Mouse (Mus musculus) neural tube, embryonic 13.5 days (tissue): ENCODE results near the gene Lipt2. TPM values are rescaled to one million over a fixed set of nuclear protein-coding genes. Genes with fewer than 3 reads are reported as not detected.
A peak's percentile ranks its signal among the peaks of the same experiment; 100 is the strongest.

Experiments used
- ATAC-seq: fragments of 200-750 bp; cut with Nextera tagmentation; 2 replicates; pipeline ENCODE4 v1.8.0; 2017; ENCODE audit warnings: low read depth, mild to moderate bottlenecking, moderate TSS enrichment, moderate library complexity
- H3K27ac ChIP-seq: fragments of 300-500 bp; sonication (generic); replicated peaks from 2 replicates; pipeline ENCODE4 v1.5.1; 2015; ENCODE audit warnings: moderate library complexity, mild to moderate bottlenecking, inconsistent platforms
- H3K27me3 ChIP-seq: fragments of 300-500 bp; sonication (generic); 2 replicates; pipeline ENCODE4 v1.6.1; 2015; ENCODE audit warnings: mild to moderate bottlenecking, inconsistent platforms
- H3K36me3 ChIP-seq: fragments of 300-500 bp; sonication (generic); 2 replicates; pipeline ENCODE4 v1.6.1; 2015; ENCODE audit warnings: mild to moderate bottlenecking, inconsistent platforms
- H3K4me1 ChIP-seq: fragments of 300-500 bp; sonication (generic); replicated peaks from 2 replicates; pipeline ENCODE4 v1.6.1; 2015; ENCODE audit warnings: inconsistent platforms
- H3K4me2 ChIP-seq: fragments of 300-500 bp; sonication (generic); 2 replicates; pipeline ENCODE4 v1.6.1; 2015; ENCODE audit warnings: inconsistent platforms, mild to moderate bottlenecking, moderate library complexity
- H3K4me3 ChIP-seq: fragments of 300-500 bp; sonication (generic); 2 replicates; pipeline ENCODE4 v1.5.1; 2015; ENCODE audit warnings: mild to moderate bottlenecking, inconsistent platforms
- H3K9ac ChIP-seq: fragments of 300-500 bp; sonication (generic); 2 replicates; pipeline ENCODE4 v1.6.1; 2015; ENCODE audit warnings: moderate library complexity, mild to moderate bottlenecking, inconsistent platforms
- H3K9me3 ChIP-seq: fragments of 300-500 bp; sonication (generic); 2 replicates; pipeline ENCODE4 v1.6.1; 2016; ENCODE audit warnings: inconsistent platforms
- WGBS: fragments of 180-500 bp; shearing (Covaris S2); methylation state at CpG from one replicate; pipeline ENCODE4 v1.1.7; 2015; 5-methylcytosine and 5-hydroxymethylcytosine counted together
- polyA plus RNA-seq: library from polyadenylated mRNA; unstranded; fragments of >200 nt; fragmentation: Nextera tagmentation; extraction: Ambion mirVana; gene quantifications from 2 replicates; pipeline ENCODE4 v1.2.1, GENCODE M21; 2015

The Lipt2 gene
- polyA plus RNA-seq, result 16.9 and 19.5 TPM in 2 replicates

- Histone ChIP-seq H3K27ac (peak within 1 kb of the TSS; percentile 92), H3K4me1 (peaks cover 8% of the 10 kb centered on the region), H3K4me2 (peak within 1 kb of the TSS; percentile 75), H3K9ac (peak within 1 kb of the TSS; percentile 86), H3K27me3 (peaks cover 7% of the 10 kb centered on the region), H3K9me3 (no peaks in the 10 kb centered on the region), H3K4me3 (peak within 1 kb of the TSS; percentile 84), H3K36me3 (no peaks in the 10 kb centered on the region)
- ATAC-seq, result peak; percentile 98
- under 1% methylated on average over 78 of the region's 78 CpGs for WGBS
Measured at GRCm38 (mm10) chr7:100159105-100159841, at the start of gene Lipt2. TSS of gene Lipt2 (plus strand) at chr7:100159277.

DNA sequence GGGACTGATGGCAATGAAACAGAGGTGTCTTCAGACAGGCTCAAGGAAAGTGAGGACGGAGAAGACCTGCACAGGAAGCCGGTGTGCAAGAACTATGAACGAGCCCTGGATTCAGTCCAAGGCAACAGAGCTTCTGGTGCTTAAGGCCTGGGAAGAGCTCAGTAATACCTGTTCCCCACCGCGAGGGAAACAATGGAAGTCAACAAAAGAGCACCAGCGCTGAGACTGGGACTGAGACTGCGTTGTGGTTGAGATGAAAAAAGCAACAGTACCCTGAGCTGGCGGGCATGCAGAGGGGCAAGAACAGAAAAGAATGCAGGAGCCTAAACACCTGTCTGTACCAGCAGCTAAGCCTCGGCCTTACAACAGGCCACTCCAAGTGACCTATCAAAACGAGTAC is 47.6 kb upstream of the Lipt2 start:
- no peak overlapping the region for H3K4me2 ChIP-seq
- peaks cover 51% of the 10 kb centered on the region for H3K36me3 ChIP-seq
- WGBS, result 83% methylated on average over 10 of the region's 10 CpGs

GRCm38 (mm10) chr7:100113821-100114220 is 45.3 kb upstream of the Lipt2 start:
- H3K36me3 ChIP-seq, result peaks cover 62% of the 10 kb centered on the region

More for the DNA sequence above, 47.6 kb upstream of the Lipt2 start:
- no peaks in the 10 kb centered on the region for H3K27me3 ChIP-seq
- no peak overlapping the region for H3K9ac ChIP-seq
- no peaks in the 10 kb centered on the region for H3K9me3 ChIP-seq
- H3K4me1 ChIP-seq, result no peaks in the 10 kb centered on the region
- no peak for ATAC-seq
- no peak overlapping the region for H3K4me3 ChIP-seq
- no peak overlapping the region for H3K27ac ChIP-seq

DNA sequence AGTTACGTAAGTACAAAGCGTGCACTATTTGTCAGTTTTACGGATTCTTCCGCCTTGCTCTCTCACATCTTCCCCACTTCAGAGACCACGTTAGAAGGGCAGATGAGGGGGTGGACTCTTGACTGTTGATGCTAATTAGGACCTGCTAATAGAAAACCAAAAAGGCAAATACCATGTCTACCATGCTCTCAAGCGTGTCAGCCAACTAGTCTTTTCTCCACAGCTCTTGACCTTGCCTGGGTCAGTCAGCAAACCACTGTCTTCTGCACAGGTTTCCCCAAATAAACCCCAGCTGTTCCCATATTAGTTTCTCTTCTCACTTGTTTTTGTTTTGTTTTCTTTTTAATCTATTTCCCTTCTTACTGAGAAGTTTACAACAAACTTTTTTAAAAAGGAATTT is 44.8 kb upstream of the Lipt2 start:
- no peak overlapping the region for H3K4me3 ChIP-seq
- H3K36me3 ChIP-seq, result peaks cover 58% of the 10 kb centered on the region
- no peak overlapping the region for H3K27ac ChIP-seq
- no peaks in the 10 kb centered on the region for H3K4me1 ChIP-seq
- H3K9me3 ChIP-seq, result no peaks in the 10 kb centered on the region
- no peaks in the 10 kb centered on the region for H3K27me3 ChIP-seq
- ATAC-seq, result no peak
- no peak overlapping the region for H3K4me2 ChIP-seq
- H3K9ac ChIP-seq, result no peak overlapping the region
- 91% methylated on average over 6 of the region's 6 CpGs for WGBS

More at GRCm38 (mm10) chr7:100113821-100114220, 45.3 kb upstream of the Lipt2 start:
- Histone ChIP-seq H3K4me1 (no peaks in the 10 kb centered on the region), H3K4me2 (no peak overlapping the region), H3K27me3 (no peaks in the 10 kb centered on the region), H3K27ac (no peak overlapping the region), H3K9me3 (no peaks in the 10 kb centered on the region), H3K9ac (no peak overlapping the region), H3K4me3 (no peak overlapping the region)
- ATAC-seq, result no peak
- WGBS, result 90% methylated on average over 7 of the region's 7 CpGs

DNA sequence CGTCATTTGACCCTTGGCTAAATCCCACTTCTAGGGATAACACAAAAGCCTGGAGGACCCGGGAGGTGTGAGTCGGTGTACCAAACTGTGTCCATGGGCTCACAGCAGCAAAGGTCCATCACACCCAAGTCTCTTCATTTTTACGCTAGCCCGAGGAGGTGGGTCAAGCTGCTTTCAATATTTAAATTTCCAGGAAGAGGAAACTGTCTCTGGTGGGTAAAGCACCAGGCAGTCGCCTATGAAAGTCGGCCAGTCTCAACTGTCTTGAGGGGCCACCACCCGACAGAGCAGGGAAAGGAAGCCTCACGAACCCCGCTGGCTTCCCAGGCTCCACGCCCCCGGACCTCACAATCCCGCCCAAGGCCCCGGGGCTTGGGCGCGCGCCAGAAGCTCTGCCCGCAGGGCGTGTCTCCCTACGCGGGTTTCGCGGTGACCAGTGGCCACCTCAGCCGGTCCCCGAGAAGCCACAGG is 38.3 kb upstream of the Lipt2 start:
- H3K9me3 ChIP-seq, result no peaks in the 10 kb centered on the region
- H3K27ac ChIP-seq, result peak overlapping the region; percentile 85
- H3K4me3 ChIP-seq, result peak overlapping the region; percentile 95
- WGBS, result 0% methylated on average over 25 of the region's 25 CpGs
- H3K27me3 ChIP-seq, result no peaks in the 10 kb centered on the region
- peaks cover 24% of the 10 kb centered on the region for H3K36me3 ChIP-seq
- peaks cover 20% of the 10 kb centered on the region for H3K4me1 ChIP-seq
- H3K4me2 ChIP-seq, result peak overlapping the region; percentile 71
- H3K9ac ChIP-seq, result peak overlapping the region; percentile 87
- ATAC-seq, result peak; percentile 72

GRCm38 (mm10) chr7:100121376-100121789 is 37.7 kb upstream of the Lipt2 start, which contains the start of gene Pold3:
TSS of gene Pold3 (minus strand) at chr7:100121565.
- peak; percentile 96 for ATAC-seq
- Histone ChIP-seq H3K36me3 (peaks cover 23% of the 10 kb centered on the region), H3K9ac (peak within 1 kb of the TSS; percentile 87), H3K27ac (peak within 1 kb of the TSS; percentile 85), H3K27me3 (no peaks in the 10 kb centered on the region), H3K4me3 (peak within 1 kb of the TSS; percentile 95), H3K4me2 (peak within 1 kb of the TSS; percentile 71), H3K9me3 (no peaks in the 10 kb centered on the region), H3K4me1 (peaks cover 20% of the 10 kb centered on the region)
- under 1% methylated on average over 32 of the region's 33 CpGs for WGBS

DNA sequence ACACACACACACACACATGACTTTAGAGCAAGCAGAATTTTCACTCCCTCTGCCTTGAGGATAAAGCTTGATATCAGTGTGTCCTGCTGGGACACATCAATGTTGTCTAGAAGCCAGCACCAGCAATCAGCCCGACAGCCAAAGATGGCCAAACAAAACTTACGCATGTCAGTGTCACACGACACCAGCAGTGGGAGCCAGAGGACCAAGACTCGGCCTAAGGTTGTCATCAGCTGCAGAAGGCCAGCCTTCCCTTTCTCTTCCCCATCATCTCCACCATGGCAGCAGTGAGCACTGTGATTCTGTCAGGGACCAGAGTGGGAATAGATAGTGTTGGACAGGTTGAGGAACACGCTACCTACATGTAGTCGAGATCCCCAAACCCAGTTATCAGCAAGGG is 35.6 kb upstream of the Lipt2 start:
- H3K4me2 ChIP-seq, result no peak overlapping the region
- H3K4me3 ChIP-seq, result no peak overlapping the region
- 0 out of 2 replicates have a peak, but pooled peaks cover 2% of the 10 kb centered on the region for H3K36me3 ChIP-seq
- H3K27ac ChIP-seq, result no peak overlapping the region
- no peaks in the 10 kb centered on the region for H3K9me3 ChIP-seq
- H3K4me1 ChIP-seq, result peaks cover 20% of the 10 kb centered on the region
- no peak for ATAC-seq
- no peak overlapping the region for H3K9ac ChIP-seq
- no peaks in the 10 kb centered on the region for H3K27me3 ChIP-seq
- 59% methylated on average over 6 of the region's 6 CpGs for WGBS

- 74% methylated on average over 2 of the region's 2 CpGs for WGBS
- Histone ChIP-seq H3K27me3 (no peaks in the 10 kb centered on the region), H3K36me3 (no peaks in the 10 kb centered on the region), H3K27ac (no peak overlapping the region), H3K9me3 (no peaks in the 10 kb centered on the region), H3K4me2 (no peak overlapping the region), H3K4me1 (peaks cover 20% of the 10 kb centered on the region), H3K9ac (no peak overlapping the region), H3K4me3 (no peak overlapping the region)
- no peak for ATAC-seq
Measured at GRCm38 (mm10) chr7:100124211-100124610, 34.9 kb upstream of the Lipt2 start.

DNA sequence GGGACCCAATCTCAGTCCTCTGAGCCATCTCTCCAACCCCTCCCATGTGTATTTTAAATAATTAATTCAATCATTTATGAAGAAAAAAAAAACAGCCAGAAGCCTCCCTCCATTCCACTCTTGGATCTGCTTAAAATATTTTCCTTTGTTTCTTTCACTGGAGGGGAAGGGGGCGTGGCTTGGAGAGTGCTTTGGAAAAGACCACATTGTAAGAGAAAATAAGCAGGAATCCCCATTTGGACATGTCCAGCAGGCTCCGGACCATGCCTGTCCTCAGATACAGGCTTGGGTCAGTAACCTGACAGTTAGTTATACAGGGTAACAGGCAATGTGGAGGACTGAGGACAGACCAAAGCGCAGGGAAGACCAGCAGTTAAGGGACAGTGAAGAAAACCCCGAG is 33.9 kb upstream of the Lipt2 start:
- WGBS, result 74% methylated on average over 4 of the region's 4 CpGs
- H3K9ac ChIP-seq, result no peak overlapping the region

DNA sequence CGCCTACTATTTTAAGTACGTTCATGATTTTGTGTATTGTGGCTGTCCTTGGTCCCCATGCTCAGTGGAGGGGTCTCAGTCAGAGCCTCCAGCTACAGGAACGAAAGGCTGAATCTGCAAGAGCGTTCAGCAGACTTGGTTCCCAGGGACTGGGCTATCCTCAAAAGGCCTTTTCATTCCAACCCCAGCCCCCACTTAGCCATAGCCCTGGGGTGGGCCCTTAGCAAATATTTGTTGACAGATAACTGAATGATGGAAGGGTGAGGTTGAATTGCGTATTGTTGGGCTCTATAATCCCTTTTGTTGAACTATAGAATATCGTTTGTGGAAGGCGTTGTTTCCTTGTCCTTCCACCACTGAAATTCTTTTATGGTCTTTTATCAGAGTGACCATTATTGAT is 32.6 kb upstream of the Lipt2 start:
- Histone ChIP-seq H3K4me1 (peaks cover 7% of the 10 kb centered on the region; the same call in 1 of the 2 replicates), H3K4me2 (no peak overlapping the region), H3K27ac (no peak overlapping the region), H3K9ac (no peak overlapping the region), H3K4me3 (no peak overlapping the region), H3K36me3 (no peaks in the 10 kb centered on the region), H3K9me3 (no peaks in the 10 kb centered on the region), H3K27me3 (no peaks in the 10 kb centered on the region)
- WGBS, result 81% methylated on average over 7 of the region's 7 CpGs
- ATAC-seq, result no peak

More for the DNA sequence above, 33.9 kb upstream of the Lipt2 start:
- no peak overlapping the region for H3K27ac ChIP-seq
- no peaks in the 10 kb centered on the region for H3K27me3 ChIP-seq
- no peak overlapping the region for H3K4me2 ChIP-seq
- no peak overlapping the region for H3K4me3 ChIP-seq
- ATAC-seq, result no peak
- no peaks in the 10 kb centered on the region for H3K36me3 ChIP-seq
- H3K4me1 ChIP-seq, result peaks cover 14% of the 10 kb centered on the region
- no peaks in the 10 kb centered on the region for H3K9me3 ChIP-seq

DNA sequence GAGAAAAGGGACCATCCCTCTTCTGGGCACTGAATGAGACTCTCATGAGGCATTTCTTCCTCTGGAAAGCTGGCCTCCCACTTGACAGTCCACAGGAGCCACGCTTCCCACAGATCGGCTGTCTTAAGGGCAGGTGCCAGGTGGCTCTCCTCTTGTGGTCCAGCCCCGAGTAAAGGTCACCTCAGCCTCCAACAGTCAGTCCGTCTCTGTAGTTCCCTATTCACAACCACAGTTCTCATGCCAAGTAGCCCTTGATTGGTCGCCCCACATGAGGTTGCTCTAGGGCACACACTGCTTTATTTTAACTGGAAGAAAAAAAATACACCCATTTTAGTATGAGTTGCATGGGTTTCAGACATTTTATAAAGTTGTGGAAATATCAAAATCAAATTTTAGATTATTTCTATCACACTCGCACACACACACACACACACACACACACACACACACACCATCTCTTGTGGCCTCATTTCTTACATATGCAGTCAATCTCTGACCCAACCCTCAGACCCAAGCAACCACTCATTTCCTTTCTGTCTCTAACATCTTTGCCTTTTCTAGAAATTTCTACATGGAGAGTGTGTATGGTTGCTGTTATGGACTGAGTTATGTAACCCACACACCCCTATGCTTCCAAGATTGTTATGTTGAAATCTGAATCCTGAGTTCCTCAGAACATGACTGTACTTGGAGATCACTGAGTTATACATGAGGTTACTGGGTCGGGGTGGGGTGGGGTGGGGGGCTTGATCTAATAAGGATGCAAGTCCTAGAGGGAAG is 30.6 kb upstream of the Lipt2 start:
- Histone ChIP-seq H3K4me2 (no peak overlapping the region), H3K9ac (no peak overlapping the region), H3K27me3 (no peaks in the 10 kb centered on the region), H3K36me3 (no peaks in the 10 kb centered on the region), H3K27ac (no peak overlapping the region), H3K4me1 (no peaks in the 10 kb centered on the region), H3K4me3 (no peak overlapping the region), H3K9me3 (no peaks in the 10 kb centered on the region)
- ATAC-seq, result no peak
- WGBS, result 87% methylated on average over 7 of the region's 7 CpGs

- Histone ChIP-seq H3K4me1 (no peaks in the 10 kb centered on the region), H3K9me3 (no peaks in the 10 kb centered on the region), H3K27me3 (no peaks in the 10 kb centered on the region), H3K27ac (no peak overlapping the region), H3K9ac (no peak overlapping the region), H3K36me3 (no peaks in the 10 kb centered on the region), H3K4me3 (no peak overlapping the region), H3K4me2 (no peak overlapping the region)
- 29% methylated on average over 6 of the region's 6 CpGs for WGBS
- no peak for ATAC-seq
Measured at GRCm38 (mm10) chr7:100130592-100130991, 28.5 kb upstream of the Lipt2 start.
